9 mouse cellular contexts compared by ENCODE assay signal in genomic region chr10:60985109-60985576, GRCm38 (mm10).
DNase-seq lines count a peak whose midpoint lies in the region; ATAC-seq and TF ChIP-seq lines count a peak whose summit lies in the region.
"Had no signal": no experiment of that assay in that cellular context is flagged by ENCODE, and none has a peak within 500 bp of the region (broad histone marks: within the 10 kb centered on the region; RNA-seq: fewer than 3 reads in every experiment).

No protein-coding gene starts in this region.

- no peak overlapping the region for H3K4me3 ChIP-seq in gastrocnemius, adult 2 months
- no peak overlapping the region for H3K4me3 ChIP-seq in hindbrain, embryonic 12.5 days
- H3K4me3 ChIP-seq in midbrain, embryonic 13.5 days (replicated peaks), result no peak overlapping the region
- H3K4me3 ChIP-seq: lung, embryonic 15.5 days had no signal

- no peak for DNase-seq in gastrocnemius, adult 2 months
- DNase-seq in gastrocnemius, postnatal 36 days, result no peak
- peak; percentile 14 for DNase-seq in 3T3-L1 (ENCODE audit: low read depth, low spot score)
- peak; percentile 54 to 59 for DNase-seq in adrenal gland, postnatal 36 days
- no peak for DNase-seq in frontal cortex, postnatal 36 days (ENCODE audit: low spot score in 2 of 2)
- no peak for DNase-seq in left cerebral cortex, adult 8-10 months (ENCODE audit: low spot score in 2 of 2)

- peaks cover 16% of the 10 kb centered on the region for H3K27me3 ChIP-seq in hindbrain, embryonic 12.5 days
- H3K27me3 ChIP-seq in midbrain, embryonic 13.5 days, result peaks cover 31% of the 10 kb centered on the region
- H3K27me3 ChIP-seq: lung, embryonic 15.5 days had no signal

- peak; percentile 86 for ATAC-seq in hindbrain, embryonic 12.5 days (ENCODE audit: low FRiP score)
- ATAC-seq in midbrain, embryonic 13.5 days, result peak; percentile 78

- H3K36me3 ChIP-seq in hindbrain, embryonic 12.5 days, result no peaks in the 10 kb centered on the region
- no peaks in the 10 kb centered on the region for H3K36me3 ChIP-seq in midbrain, embryonic 13.5 days
- H3K36me3 ChIP-seq: lung, embryonic 15.5 days had no signal

- TF ChIP-seq CTCF in gastrocnemius, adult 2 months (IDR thresholded peaks at IDR 0.05), result peak; percentile 48

- intact Hi-C loops in gastrocnemius, adult 2 months (cut with DNase I), result no loop called here
- intact Hi-C loops in gastrocnemius, postnatal 36 days (cut with DNase I), result no loop called here

- H3K9ac ChIP-seq in hindbrain, embryonic 12.5 days, result no peak overlapping the region
- no peak overlapping the region for H3K9ac ChIP-seq in midbrain, embryonic 13.5 days (replicated peaks)
- H3K9ac ChIP-seq: lung, embryonic 15.5 days had no signal

- peaks cover 16% of the 10 kb centered on the region for H3K4me1 ChIP-seq in hindbrain, embryonic 12.5 days
- peaks cover 25% of the 10 kb centered on the region for H3K4me1 ChIP-seq in midbrain, embryonic 13.5 days (replicated peaks)
- H3K4me1 ChIP-seq: lung, embryonic 15.5 days had no signal

- no peaks in the 10 kb centered on the region for H3K9me3 ChIP-seq in hindbrain, embryonic 12.5 days (replicated peaks)
- no peaks in the 10 kb centered on the region for H3K9me3 ChIP-seq in midbrain, embryonic 13.5 days
- H3K9me3 ChIP-seq: lung, embryonic 15.5 days had no signal

- 9% methylated on average over 10 of the region's 10 CpGs for WGBS in hindbrain, embryonic 12.5 days
- 4% methylated on average over 10 of the region's 10 CpGs for WGBS in midbrain, embryonic 13.5 days

- H3K4me2 ChIP-seq in hindbrain, embryonic 12.5 days (replicated peaks), result no peak overlapping the region
- H3K4me2 ChIP-seq in midbrain, embryonic 13.5 days (replicated peaks), result no peak overlapping the region
- H3K4me2 ChIP-seq: lung, embryonic 15.5 days had no signal

- no peak overlapping the region for H3K27ac ChIP-seq in gastrocnemius, adult 2 months
- H3K27ac ChIP-seq in hindbrain, embryonic 12.5 days, result peak overlapping the region; percentile 35; the same call in 1 of the 2 replicates
- peak overlapping the region; percentile 15; the same call in 1 of the 2 replicates for H3K27ac ChIP-seq in midbrain, embryonic 13.5 days
- H3K27ac ChIP-seq: lung, embryonic 15.5 days had no signal

Comparison
In these comparisons a context has a peak if more than half of its experiments do, and no peak if none do; other contexts are left out.
1. DNase-seq: peak in 3T3-L1 (single experiment) and adrenal gland, postnatal 36 days (2 of 2); none in gastrocnemius, adult 2 months (single experiment), gastrocnemius, postnatal 36 days (0 of 2), frontal cortex, postnatal 36 days (0 of 2) and left cerebral cortex, adult 8-10 months (0 of 2).